Mouse (Mus musculus) gastrocnemius, adult 18-20 months (tissue): ENCODE data around the gene Rnasel. TPM values are rescaled to one million over a fixed set of nuclear protein-coding genes. Genes with fewer than 3 reads are reported as not detected.
A peak's percentile ranks its signal among the peaks of the same experiment; 100 is the strongest.

Experiments used
- DNase-seq: peaks from one replicate; pipeline ENCODE4 v3.0.0; 2021; ENCODE audit warnings: low spot score
- total RNA-seq, 2 experiments: library from RNA; stranded (reverse); gene quantifications; 2 replicates each; pipeline ENCODE4 v1.2.3; 2021

The Rnasel gene
- total RNA-seq, 2 experiments from 2014 or later, result 0.87 to 1.5 TPM

DNA sequence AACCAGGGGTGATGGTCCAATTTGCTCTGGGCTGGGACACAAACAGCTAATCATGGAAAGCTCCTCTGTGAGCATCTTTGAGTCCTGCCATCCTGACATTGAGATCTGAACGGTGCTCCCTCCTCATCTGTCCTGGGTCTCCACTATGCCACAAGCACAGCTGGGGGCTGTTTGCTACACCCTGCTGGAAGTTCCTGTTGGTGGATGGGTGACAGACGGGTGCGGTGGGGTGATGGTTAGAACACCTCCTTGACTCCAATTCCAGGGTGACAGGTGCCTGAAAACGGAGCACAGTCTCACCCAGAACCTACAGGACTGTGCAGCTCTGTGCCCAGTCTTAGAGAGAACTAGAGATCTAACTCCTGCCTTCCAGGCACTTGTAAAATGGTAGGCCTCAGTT is 14.4 kb upstream of the Rnasel start:
- no peak for DNase-seq

DNA sequence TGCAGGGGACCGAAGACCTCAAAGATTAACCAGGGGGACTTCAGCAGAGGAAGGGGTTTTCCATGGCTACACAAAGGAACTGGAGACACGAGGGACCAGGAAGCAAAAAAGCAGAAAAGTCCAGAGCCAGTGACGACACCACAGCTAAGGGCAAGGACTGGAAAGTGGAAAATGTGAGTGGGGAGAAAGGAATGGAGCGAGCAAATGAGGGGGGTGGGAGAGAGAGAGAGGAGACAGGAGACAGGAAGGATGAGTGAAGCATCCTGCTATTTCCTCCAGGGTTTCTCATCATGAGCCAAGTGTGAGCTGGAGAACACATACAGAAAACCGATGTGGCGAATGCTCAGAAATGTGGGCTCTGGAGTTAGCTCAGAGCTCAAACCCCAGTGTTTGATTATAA is 13.1 kb upstream of the Rnasel start:
- no peak for DNase-seq

DNA sequence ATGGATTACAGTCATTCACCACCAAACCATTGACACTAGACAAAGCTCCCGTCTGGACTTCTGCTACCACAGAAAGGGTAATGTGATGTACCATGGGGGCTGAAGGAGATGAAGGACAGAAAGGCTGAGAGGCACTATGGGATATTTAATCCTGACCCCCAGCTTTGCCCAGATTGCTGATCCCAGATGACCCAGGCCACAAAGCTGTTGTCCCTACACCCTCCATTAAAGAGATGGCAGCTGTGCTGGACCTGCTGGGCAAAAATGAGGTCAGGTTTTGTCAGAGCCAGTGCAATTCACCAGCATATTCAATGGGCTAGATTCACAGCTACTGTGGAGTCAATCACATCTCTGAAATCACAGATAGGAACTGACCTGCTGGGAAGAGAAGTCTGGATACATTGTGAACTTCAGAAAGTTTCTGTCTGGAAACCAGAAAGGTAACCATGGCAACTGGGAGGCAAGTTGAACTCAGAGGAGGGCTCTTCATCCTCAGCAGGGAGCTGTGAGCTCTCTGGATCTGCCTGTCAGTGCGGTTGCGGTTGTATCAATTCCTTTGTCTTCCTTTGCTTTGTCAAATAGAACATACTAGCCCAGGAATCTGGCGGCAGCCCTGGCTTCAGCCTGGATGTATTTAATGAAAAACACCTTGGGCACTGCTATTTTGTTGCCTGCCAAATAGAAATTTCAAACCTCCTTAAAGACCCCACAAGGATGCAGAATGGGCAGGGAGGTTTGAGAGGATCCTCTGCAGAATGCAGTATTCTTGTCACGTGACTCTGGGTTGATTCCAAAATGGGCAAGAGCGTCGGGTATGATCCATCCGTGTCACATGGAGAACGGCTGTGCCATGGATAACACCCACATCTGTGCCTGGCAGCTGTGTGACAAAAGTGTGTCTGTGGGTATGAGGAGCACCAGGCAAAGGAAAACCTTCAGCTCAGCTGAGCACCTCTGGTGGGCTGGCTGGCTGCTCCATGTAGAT is 11.8 kb upstream of the Rnasel start:
- no peak for DNase-seq

DNA sequence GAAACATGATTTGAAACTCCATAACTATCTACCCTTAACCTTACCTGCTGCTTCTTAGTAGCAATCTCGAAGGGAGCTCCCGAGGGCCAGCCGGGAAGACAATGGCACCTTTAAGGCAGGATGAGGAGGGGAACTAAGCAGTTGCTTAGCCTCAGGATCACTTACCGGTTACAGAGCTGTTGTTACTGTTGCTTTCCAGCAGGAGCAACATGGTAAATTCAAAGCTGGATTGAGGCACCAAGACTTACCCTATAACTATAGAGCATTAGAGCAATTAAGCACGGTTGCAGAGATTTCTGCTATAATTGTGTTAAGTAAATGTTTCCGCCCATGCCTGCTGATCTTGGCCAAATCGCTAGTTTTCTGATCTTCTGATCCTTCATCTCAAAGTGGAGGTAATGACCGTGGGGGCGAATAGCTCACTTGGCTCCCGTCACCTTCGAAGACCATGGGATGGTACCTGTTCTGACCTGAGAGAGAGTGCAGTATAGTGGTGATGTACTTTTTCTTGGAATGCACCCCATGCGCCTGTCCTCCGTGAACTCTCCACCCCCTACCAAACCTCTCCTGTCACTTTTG is 9.7 kb upstream of the Rnasel start:
- no peak for DNase-seq

DNA sequence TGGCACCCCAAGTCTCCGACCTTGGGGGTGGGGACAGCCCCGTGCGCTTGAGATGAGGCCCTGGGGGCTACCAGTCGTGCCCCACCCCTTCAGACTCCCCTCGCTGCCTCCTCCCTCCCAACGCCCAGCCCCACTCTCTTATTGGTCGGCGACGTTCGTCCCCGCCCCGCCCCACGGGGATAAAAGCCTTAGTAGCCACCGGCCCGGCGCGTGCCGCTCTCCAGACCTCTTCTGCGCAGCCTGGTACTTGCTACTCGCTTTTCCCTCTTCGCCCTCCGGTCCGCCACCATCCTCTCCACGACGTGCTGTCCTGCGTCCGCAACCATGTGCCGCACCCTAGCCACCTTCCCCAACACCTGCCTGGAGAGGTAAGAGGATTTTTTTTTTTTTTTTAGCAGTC is 9.1 kb upstream of the Rnasel start, which contains the start of gene Rgs16:
Gene Rgs16, plus strand, starts transcription at position 205 of the 400 bp plus-strand sequence.
- DNase-seq, result peak; percentile 80

DNA sequence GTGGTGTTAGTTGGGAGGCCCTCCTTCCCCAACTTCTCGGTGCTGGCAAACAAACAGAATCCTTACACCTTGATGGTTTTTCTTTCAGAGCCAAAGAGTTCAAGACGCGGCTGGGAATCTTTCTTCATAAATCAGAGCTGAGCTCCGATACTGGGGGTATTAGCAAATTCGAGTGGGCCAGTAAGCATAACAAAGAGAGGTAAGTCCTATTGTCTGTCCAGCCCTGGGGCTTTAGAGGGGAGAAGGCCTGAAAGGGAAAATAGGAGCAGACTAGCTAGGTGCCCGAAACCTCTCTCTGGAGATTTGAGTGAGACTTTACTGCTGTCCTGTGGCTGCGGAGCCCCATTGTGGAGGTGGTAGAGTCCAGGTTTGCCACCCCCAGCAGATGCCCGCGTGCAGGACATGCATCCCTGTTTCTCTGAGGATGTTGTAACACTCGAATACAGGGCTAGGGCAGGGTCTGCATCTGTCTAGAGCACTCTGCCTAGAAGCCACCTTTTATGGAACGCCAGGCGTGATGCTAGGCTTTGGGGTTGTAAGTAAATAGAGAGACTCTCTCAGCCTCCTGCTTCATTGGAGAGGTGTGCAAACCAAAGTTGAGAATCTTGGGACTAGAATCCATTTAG is 8.3 kb upstream of the Rnasel start:
- no peak for DNase-seq

DNA sequence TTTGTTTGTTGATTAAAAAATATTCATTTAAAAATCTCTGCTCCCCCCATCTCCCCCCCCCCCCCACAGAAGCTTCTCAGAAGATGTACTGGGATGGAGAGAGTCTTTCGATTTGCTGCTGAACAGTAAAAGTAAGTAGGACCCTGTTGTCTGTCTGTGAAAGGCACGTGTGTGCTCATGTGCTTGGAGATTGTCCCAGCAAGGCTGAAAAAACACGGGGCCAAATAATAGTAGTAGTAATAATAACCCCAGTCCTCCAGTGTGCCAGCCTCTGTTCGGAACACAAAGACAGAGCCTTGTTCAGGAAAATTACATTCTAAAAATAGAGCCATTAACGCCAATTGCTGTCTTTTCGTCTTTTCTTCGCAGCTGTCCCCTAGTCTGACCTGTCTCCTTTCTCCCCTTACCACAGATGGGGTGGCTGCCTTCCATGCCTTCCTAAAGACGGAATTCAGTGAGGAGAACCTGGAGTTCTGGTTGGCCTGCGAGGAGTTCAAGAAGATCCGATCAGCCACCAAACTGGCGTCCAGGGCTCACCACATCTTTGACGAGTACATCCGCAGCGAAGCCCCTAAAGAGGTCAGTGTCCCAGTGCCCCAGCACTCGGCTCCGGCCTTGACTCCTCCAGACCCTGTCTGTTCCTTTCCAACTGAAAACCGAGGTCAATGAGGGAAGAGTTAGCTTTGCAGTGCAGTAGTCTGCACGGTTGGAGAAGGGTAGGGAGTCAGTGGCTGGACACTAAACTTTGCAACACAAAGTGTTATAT is 7.5 kb upstream of the Rnasel start:
- DNase-seq, result no peak

DNA sequence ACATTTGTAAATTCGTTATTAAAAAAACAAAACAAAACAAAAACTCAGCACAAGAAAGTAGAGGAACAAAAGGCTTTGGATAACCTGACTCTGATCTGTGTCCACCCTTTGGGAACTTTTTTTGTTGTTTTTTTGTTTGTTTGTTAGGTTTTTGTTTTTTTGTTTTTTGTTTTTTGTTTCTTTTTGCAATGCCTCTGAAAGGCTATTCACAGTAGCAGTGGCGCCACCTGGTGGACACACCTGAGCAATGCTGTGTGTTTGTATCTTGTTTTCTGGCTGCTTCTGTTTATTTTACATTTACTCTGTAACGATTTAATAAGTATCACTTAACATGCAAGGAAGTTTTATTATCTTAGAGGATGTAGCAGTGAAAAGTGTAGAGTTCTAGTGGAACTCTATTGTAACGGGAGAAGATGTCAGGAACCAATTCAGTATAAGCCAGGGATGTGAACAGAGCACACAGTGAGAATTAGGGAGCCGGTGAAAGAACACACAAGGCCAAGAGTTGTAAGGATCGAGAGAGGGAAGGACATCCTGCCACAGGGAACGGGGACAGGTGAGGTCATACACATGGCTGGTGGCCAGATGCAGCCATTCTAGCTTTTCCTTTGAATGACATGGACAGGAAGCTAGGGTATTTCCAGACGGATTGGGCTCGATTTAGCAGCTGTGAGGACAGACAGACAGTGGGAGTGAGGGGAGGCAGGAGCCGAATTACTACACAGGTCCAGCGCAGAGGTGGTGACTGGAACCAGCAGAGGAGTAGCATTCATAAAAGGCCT is 6.7 kb upstream of the Rnasel start:
- DNase-seq, result peak; percentile 73

DNA sequence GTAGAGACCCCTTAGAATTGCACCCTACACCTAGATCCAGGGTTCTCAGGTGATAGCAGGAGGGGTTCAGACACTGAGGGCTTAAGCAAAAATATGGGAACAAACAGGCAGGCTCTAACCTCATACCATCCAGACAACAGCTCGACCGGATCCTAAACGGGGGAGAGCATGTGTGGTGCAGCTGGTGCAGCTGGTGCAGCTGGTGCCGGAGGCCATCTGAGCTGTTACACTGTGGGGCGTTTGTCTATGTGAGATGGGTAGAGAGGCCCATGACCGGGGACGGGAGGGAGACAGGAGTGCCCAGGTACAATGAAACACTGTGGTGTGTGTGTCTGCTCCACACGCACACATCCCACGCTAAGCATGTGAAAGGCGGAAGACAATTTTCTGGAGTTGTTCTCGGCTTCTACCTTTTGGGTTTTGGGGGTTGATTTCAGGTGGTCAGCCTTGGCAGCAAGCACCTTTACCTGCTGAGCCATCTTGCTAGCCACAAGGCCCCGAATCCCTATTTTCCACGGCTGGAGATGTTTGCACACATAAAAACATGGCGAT is 3.0 kb upstream of the Rnasel start:
- no peak for DNase-seq

DNA sequence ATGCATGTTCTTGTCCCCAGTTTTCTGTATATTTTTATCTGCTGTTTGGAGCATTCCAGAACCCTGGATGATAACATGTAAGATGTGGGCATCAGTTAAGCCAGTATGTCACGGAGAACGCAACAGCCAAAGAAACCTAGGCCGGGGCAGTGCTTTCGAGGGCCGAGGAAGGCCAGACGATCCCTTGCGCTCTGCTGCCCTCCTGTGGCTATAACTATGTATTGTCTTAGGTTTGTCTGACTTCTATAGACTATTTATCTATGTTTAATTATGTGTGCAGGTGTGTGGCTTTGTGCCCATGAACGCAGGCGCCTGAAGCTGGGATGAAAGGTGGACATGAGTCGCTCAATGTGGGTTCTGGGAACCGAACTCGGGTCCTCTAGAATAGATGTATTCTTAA is 2.5 kb upstream of the Rnasel start:
- DNase-seq, result peak; percentile 76

DNA sequence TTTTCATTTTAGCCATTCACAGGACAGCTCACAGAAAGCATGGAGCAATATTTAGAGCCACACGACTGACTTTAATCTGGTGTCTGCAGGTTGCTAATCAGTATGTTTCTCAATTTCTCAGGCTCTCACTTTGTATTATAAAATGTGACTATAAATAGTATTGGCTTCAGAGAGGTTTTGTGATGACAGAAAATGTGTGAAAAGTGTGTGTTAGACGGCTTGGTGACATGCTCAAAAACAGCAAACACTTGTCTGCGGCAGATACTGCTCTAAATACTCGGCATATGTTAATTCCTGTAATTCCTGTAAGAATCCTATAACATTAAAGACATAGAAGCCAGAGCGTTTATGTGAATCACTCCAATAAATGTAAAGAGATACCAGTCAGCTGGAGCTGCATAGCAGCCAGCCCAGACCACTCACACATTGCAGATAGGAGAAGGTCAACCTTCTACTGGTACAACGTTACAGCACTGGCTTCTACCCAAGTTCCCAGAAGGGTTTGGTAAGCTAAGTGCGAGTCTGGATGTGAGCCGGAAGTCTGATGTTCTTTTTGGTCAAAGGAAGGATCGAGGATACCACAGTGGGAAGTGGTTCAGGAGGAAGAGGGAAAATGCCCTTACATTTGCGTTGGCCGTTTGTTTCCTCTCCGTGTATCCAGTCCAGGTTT is 1.2 kb upstream of the Rnasel start:
- DNase-seq, result no peak

DNA sequence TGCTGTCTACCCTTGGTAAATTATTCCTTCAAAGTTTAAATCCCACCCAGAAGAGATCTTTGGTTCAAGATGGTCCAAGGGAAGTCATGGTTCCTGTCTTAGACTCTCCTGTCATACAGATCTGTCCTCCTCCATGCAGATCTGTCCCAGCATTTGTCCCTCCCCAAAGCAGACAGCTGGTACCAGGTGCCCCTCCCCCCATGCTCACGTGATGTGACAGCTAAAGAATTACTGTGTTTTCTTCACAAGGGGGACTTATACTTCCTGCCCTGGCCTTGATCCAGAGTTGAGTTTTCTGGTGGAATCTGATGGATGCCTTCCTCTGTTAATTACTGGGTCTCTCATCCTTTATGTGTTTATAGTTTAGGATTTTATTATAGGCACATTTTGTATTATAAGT is 677 bp upstream of the Rnasel start:
- DNase-seq, result no peak

DNA sequence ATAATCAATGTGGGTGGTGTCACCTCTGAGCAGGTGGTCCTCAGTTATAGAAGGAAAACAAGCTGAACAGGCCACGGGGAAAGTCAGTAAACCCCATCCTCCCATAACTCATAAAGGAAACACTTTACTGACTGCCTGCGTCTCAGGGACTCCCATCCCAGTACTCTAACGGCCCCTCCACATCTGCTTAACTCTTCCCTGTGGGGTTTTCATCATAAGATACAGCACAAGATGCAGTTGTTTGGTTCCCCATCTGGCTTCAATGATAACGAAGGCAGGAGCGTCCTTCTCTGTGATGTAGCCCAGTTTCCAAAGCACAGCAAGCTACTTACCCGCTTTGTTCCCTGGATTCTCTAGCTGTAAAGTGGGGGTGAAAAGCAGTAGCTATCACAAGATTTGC is 828 bp downstream of the Rnasel start:
- no peak for DNase-seq

DNA sequence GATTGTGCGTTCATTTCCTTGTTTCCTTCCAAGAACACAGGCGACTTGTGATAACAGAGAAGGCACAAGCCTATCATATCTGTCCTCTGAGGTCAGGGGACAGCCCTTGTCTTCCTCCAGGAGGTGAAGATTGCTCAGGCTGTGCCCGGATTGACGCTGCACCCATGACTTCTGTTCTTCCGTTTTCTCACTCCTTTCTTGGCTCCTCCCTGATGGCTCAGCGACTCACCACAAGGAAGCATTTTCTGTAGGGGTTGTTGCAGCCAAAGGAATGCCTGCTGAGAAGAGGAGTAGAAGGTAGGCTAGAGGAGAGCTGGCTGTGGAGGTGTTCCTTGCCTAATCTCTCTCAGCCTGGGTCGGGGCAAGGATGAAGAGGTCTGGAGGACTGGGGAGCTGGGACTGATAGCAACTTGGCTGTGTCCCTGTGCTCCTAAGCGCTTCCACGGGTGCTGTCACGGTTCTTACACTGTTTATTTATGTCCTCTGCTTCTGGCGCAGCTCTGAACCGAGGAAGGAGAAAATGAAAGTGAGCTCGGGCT is 2.6 kb downstream of the Rnasel start:
- peak; percentile 23 for DNase-seq

DNA sequence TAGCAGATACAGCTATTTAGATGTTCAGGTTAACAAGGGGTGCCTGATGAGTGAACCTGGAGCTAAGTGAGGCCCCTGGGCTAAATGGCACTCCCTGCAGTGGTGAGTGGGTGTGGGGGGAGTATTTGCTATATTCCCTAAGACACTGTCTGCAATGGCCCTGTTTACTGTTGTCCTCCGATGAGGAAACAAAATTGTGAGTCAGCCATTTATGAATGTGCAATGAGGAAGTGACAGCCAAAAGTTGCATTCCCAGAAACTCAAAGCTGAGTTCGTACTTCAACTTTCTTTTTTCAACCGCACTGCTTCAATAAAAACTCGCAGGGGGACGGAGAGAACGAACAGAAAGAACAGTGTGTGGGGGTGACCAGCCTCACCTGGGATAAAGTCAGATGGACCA is 3.3 kb downstream of the Rnasel start:
- no peak for DNase-seq

DNA sequence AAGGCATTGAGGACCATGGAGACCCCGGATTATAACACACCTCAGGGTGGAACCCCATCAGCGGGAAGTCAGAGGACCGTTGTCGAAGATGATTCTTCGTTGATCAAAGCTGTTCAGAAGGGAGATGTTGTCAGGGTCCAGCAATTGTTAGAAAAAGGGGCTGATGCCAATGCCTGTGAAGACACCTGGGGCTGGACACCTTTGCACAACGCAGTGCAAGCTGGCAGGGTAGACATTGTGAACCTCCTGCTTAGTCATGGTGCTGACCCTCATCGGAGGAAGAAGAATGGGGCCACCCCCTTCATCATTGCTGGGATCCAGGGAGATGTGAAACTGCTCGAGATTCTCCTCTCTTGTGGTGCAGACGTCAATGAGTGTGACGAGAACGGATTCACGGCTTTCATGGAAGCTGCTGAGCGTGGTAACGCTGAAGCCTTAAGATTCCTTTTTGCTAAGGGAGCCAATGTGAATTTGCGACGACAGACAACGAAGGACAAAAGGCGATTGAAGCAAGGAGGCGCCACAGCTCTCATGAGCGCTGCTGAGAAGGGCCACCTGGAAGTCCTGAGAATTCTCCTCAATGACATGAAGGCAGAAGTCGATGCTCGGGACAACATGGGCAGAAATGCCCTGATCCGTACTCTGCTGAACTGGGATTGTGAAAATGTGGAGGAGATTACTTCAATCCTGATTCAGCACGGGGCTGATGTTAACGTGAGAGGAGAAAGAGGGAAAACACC is 4.7 kb downstream of the Rnasel start:
- no peak for DNase-seq

DNA sequence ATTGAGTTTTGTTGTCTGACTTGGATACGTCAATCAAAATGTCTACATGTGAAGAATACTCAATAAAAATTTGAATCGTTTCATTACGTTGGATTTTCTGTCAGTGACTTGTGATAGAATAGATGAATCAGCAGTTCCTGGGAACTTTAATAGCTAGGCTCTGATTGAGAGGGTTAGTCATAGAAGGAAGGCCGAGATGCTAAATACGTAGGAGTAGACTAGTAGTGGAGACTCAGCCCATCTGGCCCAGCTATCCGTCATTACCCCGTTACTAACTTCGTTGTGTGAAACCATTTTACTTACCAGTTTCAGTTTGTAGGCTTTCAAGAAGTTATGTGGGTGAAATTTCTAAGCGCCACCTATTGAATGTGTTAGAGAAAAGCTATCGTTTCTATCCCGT is 14.9 kb downstream of the Rnasel start:
- no peak for DNase-seq

DNA sequence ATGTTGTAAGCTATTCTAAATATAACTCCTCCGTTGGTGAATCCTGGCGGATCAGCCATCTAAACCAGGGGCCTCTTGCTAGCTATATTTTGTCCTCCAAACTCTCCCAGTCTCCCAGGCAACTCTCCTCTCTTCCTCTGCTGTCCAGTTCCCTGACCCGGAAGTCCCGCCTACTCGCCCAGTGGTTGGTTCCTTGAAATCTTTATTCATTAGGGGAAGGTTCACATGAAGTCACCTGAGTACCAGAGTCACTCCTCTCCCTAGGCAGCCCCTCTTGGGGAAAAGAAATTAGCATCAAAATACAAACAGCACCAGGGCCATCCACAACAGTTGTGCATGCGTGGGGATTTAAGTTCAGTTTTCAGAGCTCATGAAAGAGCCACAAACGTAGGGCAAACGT is 17.1 kb downstream of the Rnasel start:
- no peak for DNase-seq

DNA sequence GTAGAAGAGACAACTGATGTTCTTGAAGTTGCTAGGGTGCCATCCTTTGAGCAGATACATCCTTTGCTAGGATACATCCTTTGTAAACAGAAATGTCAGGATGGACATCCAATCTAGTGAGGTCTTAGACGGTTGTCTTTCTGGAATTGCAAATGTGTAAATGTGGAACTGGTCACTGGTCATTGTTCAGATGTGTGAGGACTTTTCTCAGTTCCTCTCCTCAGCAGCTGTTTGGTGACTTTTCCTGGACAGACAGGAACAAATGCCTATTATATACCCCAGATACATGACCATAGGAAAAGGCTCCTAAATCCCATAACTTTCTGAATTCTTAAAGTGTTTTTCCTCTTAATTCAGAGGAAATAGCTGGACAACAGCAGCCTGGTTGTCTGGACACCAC is 18.1 kb downstream of the Rnasel start:
- no peak for DNase-seq
